Mouse (Mus musculus) heart, embryonic 12.5 days (tissue): ENCODE data around the gene 1700012B07Rik. TPM values are rescaled to one million over a fixed set of nuclear protein-coding genes. Genes with fewer than 3 reads are reported as not detected.

Experiments used
- ATAC-seq: fragments of 200-750 bp; cut with Nextera tagmentation; 2 replicates; pipeline ENCODE4 v1.8.0; 2017; ENCODE audit warnings: moderate TSS enrichment, moderate library complexity; ENCODE audit not compliant: insufficient number of reproducible peaks, low FRiP score
- H3K27ac ChIP-seq: fragments of 300-500 bp; sonication (generic); 2 replicates; pipeline ENCODE4 v1.5.1; 2016; ENCODE audit warnings: mild to moderate bottlenecking, moderate library complexity; ENCODE audit not compliant: poor library complexity, severe bottlenecking
- H3K27me3 ChIP-seq: fragments of 300-500 bp; sonication (generic); replicated peaks from 2 replicates; pipeline ENCODE4 v1.6.1; 2016; ENCODE audit warnings: mild to moderate bottlenecking, moderate library complexity
- H3K36me3 ChIP-seq: fragments of 300-500 bp; sonication (generic); 2 replicates; pipeline ENCODE4 v1.6.1; 2016; ENCODE audit warnings: mild to moderate bottlenecking, moderate library complexity
- H3K4me1 ChIP-seq: fragments of 300-500 bp; sonication (generic); replicated peaks from 2 replicates; pipeline ENCODE4 v1.6.1; 2016; ENCODE audit warnings: mild to moderate bottlenecking
- H3K4me2 ChIP-seq: fragments of 300-500 bp; sonication (generic); 2 replicates; pipeline ENCODE4 v1.6.1; 2016; ENCODE audit warnings: mild to moderate bottlenecking, moderate library complexity
- H3K4me3 ChIP-seq: fragments of 300-500 bp; sonication (generic); 2 replicates; pipeline ENCODE4 v1.5.1; 2016; ENCODE audit warnings: mild to moderate bottlenecking
- H3K9ac ChIP-seq: fragments of 300-500 bp; sonication (generic); 2 replicates; pipeline ENCODE4 v1.6.1; 2016; ENCODE audit warnings: mild to moderate bottlenecking, moderate library complexity
- H3K9me3 ChIP-seq: fragments of 300-500 bp; sonication (generic); replicated peaks from 2 replicates; pipeline ENCODE4 v1.6.1; 2016; ENCODE audit warnings: mild to moderate bottlenecking, moderate library complexity
- WGBS: fragments of 180-500 bp; shearing (Covaris S2); methylation state at CpG from one replicate; pipeline ENCODE4 v1.1.7; 2016; 5-methylcytosine and 5-hydroxymethylcytosine counted together
- polyA plus RNA-seq: library from polyadenylated mRNA; unstranded; fragments of >200 nt; fragmentation: Nextera tagmentation; extraction: Ambion mirVana; gene quantifications from 2 replicates; pipeline ENCODE4 v1.2.1, GENCODE M21; 2016

Gene 1700012B07Rik
- polyA plus RNA-seq, 1 experiment from 2014 or later, result not detected

- Histone ChIP-seq H3K27me3 (no peaks in the 10 kb centered on the region), H3K4me3 (no peak overlapping the region), H3K9me3 (no peaks in the 10 kb centered on the region), H3K4me2 (no peak overlapping the region), H3K36me3 (no peaks in the 10 kb centered on the region), H3K4me1 (no peaks in the 10 kb centered on the region), H3K27ac (no peak overlapping the region), H3K9ac (no peak overlapping the region)
- 62% methylated on average over 12 of the region's 12 CpGs for WGBS
- no peak for ATAC-seq
These were observed 75.9 kb downstream of the 1700012B07Rik start for GRCm38 (mm10) chr11:109751636-109752603.

DNA sequence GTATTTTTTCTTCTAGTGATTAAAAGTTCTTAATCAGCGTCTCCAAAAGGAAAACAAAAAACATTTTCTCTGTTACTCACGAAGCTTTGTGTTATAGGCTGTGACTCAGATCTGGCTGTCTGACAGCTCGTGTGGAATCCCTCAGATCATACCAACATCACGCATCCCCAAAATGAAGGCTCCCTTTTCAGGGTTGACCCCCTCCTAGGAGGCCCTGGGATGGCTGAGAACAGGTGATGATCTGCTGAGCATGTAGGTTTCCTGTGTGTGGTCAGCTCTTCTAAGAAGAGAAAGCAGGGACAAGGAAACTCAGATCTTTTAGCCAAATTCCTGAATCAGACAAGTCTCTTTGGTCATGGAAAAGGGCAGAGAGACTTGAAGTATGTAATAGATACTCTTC lies 82.6 kb downstream of the 1700012B07Rik start:
- no peak overlapping the region for H3K27ac ChIP-seq

DNA sequence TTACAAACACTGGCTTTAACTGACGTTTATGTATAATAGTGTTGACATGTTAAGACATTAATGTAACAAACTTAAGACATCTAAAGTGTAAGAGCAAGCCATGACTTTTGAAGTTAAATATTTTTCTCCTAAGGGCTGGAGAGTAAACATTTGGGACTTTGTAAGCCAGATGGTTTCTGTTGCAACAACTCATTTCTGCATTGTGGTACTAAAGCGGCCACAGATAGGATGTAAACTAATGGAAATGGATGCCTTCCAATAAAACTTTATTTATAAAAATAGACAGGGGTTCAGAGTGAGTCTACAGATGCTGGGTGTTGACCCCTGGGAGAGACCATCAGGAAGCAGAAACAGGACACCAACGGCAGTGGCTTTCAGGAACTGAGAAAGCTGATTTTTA lies 89.9 kb downstream of the 1700012B07Rik start:
- Histone ChIP-seq H3K9ac (no peak overlapping the region), H3K27me3 (no peaks in the 10 kb centered on the region), H3K36me3 (no peaks in the 10 kb centered on the region), H3K4me3 (no peak overlapping the region), H3K4me2 (no peak overlapping the region), H3K4me1 (no peaks in the 10 kb centered on the region), H3K9me3 (no peaks in the 10 kb centered on the region), H3K27ac (no peak overlapping the region)
- 62% methylated on average over 3 of the region's 3 CpGs for WGBS
- ATAC-seq, result no peak

More for the DNA sequence above, 82.6 kb downstream of the 1700012B07Rik start:
- no peaks in the 10 kb centered on the region for H3K9me3 ChIP-seq
- H3K27me3 ChIP-seq, result no peaks in the 10 kb centered on the region
- WGBS, result 63% methylated on average over 4 of the region's 4 CpGs
- no peak for ATAC-seq
- no peaks in the 10 kb centered on the region for H3K36me3 ChIP-seq
- no peaks in the 10 kb centered on the region for H3K4me1 ChIP-seq
- H3K9ac ChIP-seq, result no peak overlapping the region
- no peak overlapping the region for H3K4me2 ChIP-seq
- no peak overlapping the region for H3K4me3 ChIP-seq

Other genes starting within 250 kb of the 1700012B07Rik start
- gene Wipi1, start 216.1 kb downstream of the 1700012B07Rik start, polyA plus RNA-seq, result 49.9 and 51.3 TPM in 2 replicates
- 507 and 511 TPM in 2 replicates for gene Prkar1a, start 178.6 kb downstream of the 1700012B07Rik start, polyA plus RNA-seq
- gene Fam20a, start 105.8 kb downstream of the 1700012B07Rik start, polyA plus RNA-seq, result 1.2 and 1.4 TPM in 2 replicates
- gene Abca8b, start 167.8 kb upstream of the 1700012B07Rik start, polyA plus RNA-seq, result 0.78 and 0.81 TPM in 2 replicates